Mouse (Mus musculus) spleen, adult 12 weeks (tissue): ENCODE measurements around the gene Heatr5b.
"Not testable (repeated sequence)": the region's sequence is repeated elsewhere in the genome, so short reads cannot be mapped to it uniquely, and the experiment has no call there.

Experiments used
- DNase-seq: peaks from one replicate; pipeline ENCODE4 v3.0.0; 2022; ENCODE audit warnings: low spot score

Heatr5b gene

DNA sequence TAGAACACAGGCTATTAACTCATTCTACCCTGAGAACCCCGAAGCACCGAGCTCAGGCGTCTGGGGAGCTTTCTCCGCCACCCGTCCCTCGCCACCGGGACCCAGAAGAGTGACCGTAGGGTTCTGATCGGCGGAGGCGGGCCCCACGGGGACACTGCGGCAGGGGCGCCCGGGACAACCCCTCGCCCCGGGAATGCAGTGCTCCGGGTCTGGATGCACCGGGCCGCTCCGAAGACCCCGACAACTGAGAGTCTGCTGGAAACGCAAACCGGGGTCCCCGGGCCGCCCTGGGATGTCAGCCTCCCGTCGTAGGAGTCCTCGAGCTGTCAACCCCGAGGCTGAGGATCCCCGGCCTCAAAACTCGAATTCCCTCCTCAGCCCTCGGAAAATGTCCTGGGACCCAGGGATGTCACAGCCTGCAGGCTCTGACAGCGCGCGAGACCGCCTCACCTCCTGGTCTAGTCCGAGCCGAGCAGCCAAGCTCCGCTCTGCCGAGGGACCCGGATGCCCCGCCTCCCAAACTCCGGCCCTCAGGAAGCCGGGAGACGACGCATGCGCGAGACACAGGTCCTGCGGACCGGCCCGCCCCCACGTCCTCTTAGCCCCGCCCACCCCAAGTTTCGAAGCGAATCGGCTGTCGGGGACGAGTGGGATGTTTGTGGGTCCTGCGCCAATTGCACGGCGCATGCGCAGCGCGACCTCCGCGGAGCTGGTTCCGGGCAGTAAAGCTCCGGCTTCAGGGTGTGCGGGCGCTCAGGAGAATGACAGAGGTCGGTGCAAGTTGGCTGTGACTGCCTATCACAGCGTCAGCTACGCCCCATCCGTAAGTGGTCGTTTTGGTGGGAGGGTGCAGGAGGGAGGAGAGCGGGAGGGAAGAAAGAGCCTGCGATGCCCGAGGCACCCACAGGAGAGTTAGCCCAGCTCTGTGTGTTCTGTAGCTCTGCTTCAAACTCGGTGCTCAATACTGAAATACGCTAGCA, at the start of gene Heatr5b, which contains the start of gene Gpatch11:
Gene Heatr5b (minus strand): TSS at position 509 of the 980 bp plus-strand sequence.
Gene Gpatch11 (plus strand): TSS at position 712 of the 980 bp plus-strand sequence.
- peak; percentile 89 for DNase-seq

- no peak for DNase-seq
Measured at GRCm38 (mm10) chr17:78883291-78883690, 48.1 kb upstream of the Heatr5b start.

- DNase-seq: peak; percentile 76
Measured at GRCm38 (mm10) chr17:78882401-78883112, 47.4 kb upstream of the Heatr5b start, which contains the start of gene Eif2ak2. Gene Eif2ak2 (minus strand): TSS chr17:78882573.

- no peak for DNase-seq
Measured at GRCm38 (mm10) chr17:78881878-78882304, 46.7 kb upstream of the Heatr5b start.

- no peak for DNase-seq
Measured at GRCm38 (mm10) chr17:78873886-78874285, 38.7 kb upstream of the Heatr5b start.

DNA sequence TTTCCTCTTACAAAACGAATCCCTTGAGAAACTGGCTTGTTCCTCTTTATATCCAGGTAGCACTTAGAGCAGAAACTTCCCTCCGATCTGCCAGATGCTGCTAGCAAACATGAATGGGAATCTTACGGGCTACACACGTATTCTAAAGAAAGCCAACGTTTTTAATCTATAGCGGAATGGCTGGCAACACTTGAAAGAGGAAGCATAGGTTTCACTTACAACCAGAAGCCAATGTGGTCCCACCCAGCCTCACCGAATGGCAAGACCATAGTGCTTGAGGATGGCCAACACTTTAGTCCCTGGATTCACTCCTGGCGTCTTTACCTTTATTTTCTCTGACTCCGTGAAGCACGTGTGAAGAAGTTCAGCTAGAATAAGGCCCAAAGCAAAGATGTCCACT, 21.1 kb upstream of the Heatr5b start:
- no peak for DNase-seq

GRCm38 (mm10) chr17:78842271-78842928, 7.2 kb upstream of the Heatr5b start:
- no peak for DNase-seq

GRCm38 (mm10) chr17:78836056-78836455, 892 bp upstream of the Heatr5b start:
- no peak for DNase-seq

DNA sequence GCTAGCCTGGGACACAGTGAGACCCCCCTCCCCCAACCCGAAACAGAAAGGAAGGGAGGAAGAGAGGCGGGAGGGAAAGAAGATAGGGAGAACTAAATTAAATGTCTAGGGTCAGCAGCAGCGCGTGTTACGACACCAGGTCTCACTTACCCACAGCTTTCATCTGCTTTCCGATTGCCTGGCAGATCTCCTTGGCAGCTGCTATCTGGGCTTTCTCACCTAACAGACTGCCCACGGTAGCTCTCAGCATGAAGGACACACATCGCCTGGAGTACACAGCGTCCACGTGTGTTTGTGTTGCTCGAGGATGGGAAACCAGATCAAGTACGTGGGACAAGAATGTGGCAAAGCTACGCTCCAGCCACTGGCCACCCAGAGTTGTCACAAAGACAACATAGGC, 10.8 kb downstream of the Heatr5b start:
- no peak for DNase-seq

- no peak for DNase-seq
Measured at GRCm38 (mm10) chr17:78809582-78809981, 25.6 kb downstream of the Heatr5b start.

DNA sequence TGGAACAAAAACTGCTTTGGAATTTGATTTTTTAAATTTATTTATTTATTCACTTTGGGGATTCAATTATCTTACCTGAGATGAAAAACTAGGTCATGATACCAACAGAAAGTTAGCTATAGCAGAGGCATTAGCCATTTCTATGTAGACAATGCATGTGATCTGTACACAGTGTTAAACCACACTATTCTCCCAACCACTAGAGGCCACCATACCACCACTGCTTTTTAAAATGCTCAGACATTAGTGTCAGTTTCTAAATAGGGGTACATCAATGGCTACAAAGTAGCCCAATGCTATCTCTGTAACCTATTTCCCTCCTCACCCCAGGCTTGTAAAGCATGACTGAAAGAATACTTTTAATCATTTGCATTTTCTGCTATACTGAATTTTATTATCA, 26.1 kb downstream of the Heatr5b start:
- no peak for DNase-seq

GRCm38 (mm10) chr17:78797222-78797621, 37.9 kb downstream of the Heatr5b start:
- no peak for DNase-seq

DNA sequence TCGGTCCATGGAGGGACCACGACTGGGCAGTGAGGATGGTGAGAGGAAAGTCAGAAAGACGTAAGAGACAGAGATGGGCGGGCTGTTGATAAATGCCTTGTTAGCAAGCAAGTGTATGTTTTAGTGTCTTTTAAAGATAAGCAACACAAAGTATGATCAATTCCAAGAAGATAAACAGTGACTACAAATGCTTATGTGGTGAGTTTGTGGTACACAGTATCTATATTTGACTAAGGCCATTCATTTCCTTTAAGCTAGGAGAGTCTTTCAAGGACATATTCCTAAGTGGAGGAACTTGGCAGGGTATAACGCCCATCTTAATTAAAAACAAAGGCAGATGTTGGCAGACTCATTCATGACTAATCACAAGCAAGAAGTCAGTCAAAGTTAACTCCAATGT, 40.8 kb downstream of the Heatr5b start:
- DNase-seq: no peak

DNA sequence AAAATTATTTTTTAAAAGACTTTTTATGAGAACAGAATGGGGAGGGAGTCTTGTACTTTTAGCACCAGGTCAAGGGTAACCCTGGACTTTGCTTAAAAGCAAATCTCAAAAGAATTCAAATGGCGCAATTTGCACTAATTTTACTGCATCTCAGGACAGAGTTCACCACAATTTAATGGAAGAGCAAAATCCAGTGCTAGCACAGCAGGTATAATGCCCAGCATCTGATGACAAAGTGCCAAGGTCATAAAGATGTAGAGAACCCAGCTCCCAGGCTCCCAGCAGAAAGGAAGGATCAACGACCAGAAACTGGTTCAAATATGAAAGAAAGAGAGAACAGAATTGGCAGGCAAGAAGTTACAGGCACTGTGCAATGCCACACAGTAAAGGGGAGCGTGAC, 43.0 kb downstream of the Heatr5b start:
- no peak for DNase-seq

DNA sequence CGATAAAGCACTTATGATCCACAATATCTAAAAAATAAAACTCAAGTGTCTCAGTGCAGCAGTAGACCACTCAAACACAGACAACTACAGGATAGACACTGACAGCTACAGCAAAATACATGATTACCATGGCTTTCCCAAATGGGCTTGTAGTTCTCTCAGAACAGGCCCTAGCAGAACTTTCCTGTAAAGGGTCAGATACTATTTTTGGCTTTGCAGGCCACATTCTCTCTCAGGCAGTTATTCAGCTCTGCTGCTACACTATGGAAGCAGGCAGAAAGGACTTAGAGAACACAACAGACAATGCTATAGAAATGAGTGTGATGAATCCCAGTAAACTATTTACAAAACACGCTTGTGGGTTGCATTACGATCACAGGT, 43.5 kb downstream of the Heatr5b start:
- DNase-seq: no peak

GRCm38 (mm10) chr17:78791068-78791689, 44.0 kb downstream of the Heatr5b start:
- DNase-seq: no peak

DNA sequence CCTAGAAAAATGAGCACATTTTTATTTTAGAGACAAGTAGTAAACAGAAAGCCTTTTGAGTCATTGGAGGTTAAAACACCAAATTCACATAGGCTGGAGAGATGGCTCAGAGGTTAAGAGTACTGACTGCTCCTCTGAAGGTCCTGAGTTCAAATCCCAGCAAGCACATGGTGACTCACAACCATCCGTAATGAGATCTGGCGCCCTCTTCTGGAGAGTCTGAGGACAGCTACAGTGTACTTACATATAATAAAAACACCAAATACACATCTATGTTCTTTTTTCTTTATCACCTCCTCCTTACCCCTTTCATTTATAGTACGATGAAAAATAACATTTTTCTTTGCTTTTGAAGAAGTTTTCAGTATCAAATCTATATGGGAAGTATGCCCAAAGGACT, 46.9 kb downstream of the Heatr5b start:
- not testable (repeated sequence) for DNase-seq

DNA sequence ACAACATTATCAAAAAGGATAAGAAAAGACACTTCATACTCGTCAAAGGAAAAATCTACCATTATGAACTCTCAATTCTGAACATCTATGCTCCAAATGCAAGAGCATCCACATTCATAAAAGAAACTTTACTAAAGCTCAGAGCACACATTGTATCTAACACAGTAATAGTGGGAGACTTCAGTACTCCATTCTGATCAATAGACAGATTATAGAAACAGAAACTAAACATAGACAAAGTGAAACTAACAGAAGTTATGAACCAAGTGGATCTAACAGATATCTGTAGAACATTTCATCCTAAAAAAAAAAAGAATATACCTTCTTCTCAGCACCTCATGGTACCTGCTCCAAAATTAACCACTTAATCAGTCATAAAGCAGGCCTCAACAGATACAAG, 56.4 kb downstream of the Heatr5b start:
- DNase-seq: no peak

DNA sequence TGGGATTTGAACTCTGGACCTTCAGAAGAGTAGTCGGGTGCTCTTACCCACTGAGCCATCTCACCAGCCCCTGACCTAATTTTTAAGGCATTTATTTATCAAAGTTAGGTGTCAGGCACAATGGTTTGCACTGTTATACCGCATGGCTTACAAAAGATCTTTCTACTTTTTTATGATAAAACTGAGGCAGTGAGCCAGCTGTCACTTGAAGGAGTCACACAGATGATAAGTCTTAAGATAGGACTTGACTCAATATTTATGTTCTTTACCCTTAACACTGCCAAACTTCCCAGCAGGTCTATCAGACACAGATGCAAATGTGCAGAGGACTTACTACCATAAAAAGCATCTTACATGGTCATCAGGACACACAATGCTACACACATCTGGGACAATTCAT, 62.8 kb downstream of the Heatr5b start:
- no peak for DNase-seq

DNA sequence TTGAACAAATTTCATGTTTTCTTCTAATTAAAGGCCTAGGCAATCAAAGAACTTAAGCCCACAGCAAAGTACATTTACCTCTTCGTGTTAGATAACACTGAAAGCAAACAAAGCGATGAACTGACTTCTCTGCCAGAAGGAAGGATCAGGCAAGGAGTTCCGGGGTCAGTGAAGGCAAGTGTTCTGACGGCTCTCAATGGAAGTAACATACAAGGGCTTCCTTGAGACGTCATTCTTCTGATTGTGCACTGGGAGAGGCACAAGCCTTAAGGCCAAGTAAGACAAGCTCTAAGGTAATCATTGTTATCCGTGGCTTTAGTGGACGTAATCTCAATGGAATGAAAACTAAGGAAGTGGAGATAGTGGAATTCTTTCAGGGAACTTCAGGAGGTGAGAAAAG, 64.2 kb downstream of the Heatr5b start:
- DNase-seq: no peak

GRCm38 (mm10) chr17:78769341-78769740, 65.8 kb downstream of the Heatr5b start:
- no peak for DNase-seq

DNA sequence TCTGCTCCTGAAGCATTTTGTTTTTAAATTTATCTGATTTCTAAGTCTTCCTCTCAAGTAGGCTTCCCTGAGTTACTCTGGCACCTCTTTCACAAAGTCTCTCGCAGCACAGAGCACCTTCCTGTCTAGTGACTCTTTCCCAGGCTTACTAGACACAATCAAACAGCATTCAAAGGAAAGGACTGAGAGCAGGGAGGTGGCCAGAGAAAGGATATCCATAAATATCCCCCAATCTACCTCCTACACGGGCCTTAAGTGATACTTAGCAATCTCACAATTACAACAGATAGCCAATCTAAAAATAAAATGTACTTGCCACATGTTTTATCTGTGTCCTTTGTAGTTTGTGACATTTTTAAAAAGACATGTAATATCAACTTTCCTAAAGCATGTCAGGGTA, 66.2 kb downstream of the Heatr5b start:
- DNase-seq: no peak
